Comparison of ENCODE assay signal across 14 mouse cellular contexts in genomic region chr11:88631084-88631931, GRCm38 (mm10).
A peak's percentile ranks its signal among the peaks of the same experiment; 100 is the strongest.
DNase-seq lines count a peak whose midpoint lies in the region; ATAC-seq and TF ChIP-seq lines count a peak whose summit lies in the region.
"Had no signal": no experiment of that assay in that cellular context is flagged by ENCODE, and none has a peak within 500 bp of the region (broad histone marks: within the 10 kb centered on the region; RNA-seq: fewer than 3 reads in every experiment).

No protein-coding gene starts in this region.

- no peak for TF ChIP-seq EP300 in lung, postnatal 0 days (IDR thresholded peaks at IDR 0.05)
- no peak for TF ChIP-seq EP300 in MEL (IDR thresholded peaks at IDR 0.05; ENCODE audit: low read depth in 1 of 2, low read length in 2 of 2)

- no peak overlapping the region for H3K9ac ChIP-seq in forebrain, embryonic 16.5 days (replicated peaks; ENCODE audit: low read depth, low read length)
- H3K9ac ChIP-seq in lung, postnatal 0 days (replicated peaks; ENCODE audit: low read depth), result no peak overlapping the region
- H3K9ac ChIP-seq in MEL (ENCODE audit: control insufficient read depth, low read depth, low read length, poor library complexity, severe bottlenecking), result no peak overlapping the region
- no peak overlapping the region for H3K9ac ChIP-seq in liver, embryonic 16.5 days (ENCODE audit: low read depth, low read length)
- H3K9ac ChIP-seq: embryonic facial prominence, embryonic 15.5 days had no signal

- intact Hi-C loops in gastrocnemius, postnatal 14 days (cut with DNase I; ENCODE audit: low total_unique reads), result no loop called here

- no peaks in the 10 kb centered on the region for H3K9me3 ChIP-seq in forebrain, embryonic 10.5 days
- no peaks in the 10 kb centered on the region for H3K9me3 ChIP-seq in forebrain, embryonic 16.5 days (ENCODE audit: control insufficient read depth, low read length)
- no peaks in the 10 kb centered on the region for H3K9me3 ChIP-seq in lung, postnatal 0 days (ENCODE audit: low read length)
- no peaks in the 10 kb centered on the region for H3K9me3 ChIP-seq in MEL (replicated peaks; ENCODE audit: insufficient read depth, low read length)
- no peaks in the 10 kb centered on the region for H3K9me3 ChIP-seq in liver, embryonic 16.5 days (replicated peaks; ENCODE audit: control insufficient read depth, low read length)
- H3K9me3 ChIP-seq: embryonic facial prominence, embryonic 15.5 days; limb, embryonic 10.5 days had no signal

- no peak for DNase-seq in forebrain, embryonic 10.5 days (ENCODE audit: extremely low spot score, low spot score)
- DNase-seq in lung, postnatal 0 days (ENCODE audit: low spot score), result peak; percentile 53
- no peak for DNase-seq in lung, adult 2 months
- DNase-seq in MEL (ENCODE audit: low read depth, low spot score), result peak; percentile 62
- DNase-seq in layer of hippocampus, adult 9-11 months, result no peak
- no peak for DNase-seq in gastrocnemius, postnatal 14 days
- DNase-seq: adrenal gland, adult 8-10 months; cerebellum, postnatal 25 days; lung, postnatal 10 days had no signal

- H3K4me1 ChIP-seq in forebrain, embryonic 10.5 days, result peaks cover 92% of the 10 kb centered on the region
- H3K4me1 ChIP-seq in forebrain, embryonic 16.5 days (replicated peaks; ENCODE audit: control insufficient read depth, insufficient read depth, low read length), result peaks cover 33% of the 10 kb centered on the region
- H3K4me1 ChIP-seq in lung, postnatal 0 days (ENCODE audit: insufficient read depth, low read depth, low read length), result peaks cover 14% of the 10 kb centered on the region; the same call in 1 of the 2 replicates
- H3K4me1 ChIP-seq in lung, adult 2 months (ENCODE audit: control insufficient read depth, insufficient read depth, low read length), result peaks cover 14% of the 10 kb centered on the region
- H3K4me1 ChIP-seq in MEL (ENCODE audit: control insufficient read depth in 1 of 2, insufficient read depth in 2 of 2, low read length in 2 of 2), result no peaks in the 10 kb centered on the region; a peak in 1 of 4 replicates
- H3K4me1 ChIP-seq in liver, embryonic 16.5 days (ENCODE audit: control insufficient read depth, low read depth, low read length), result peaks cover 12% of the 10 kb centered on the region

- no peaks in the 10 kb centered on the region for H3K27me3 ChIP-seq in forebrain, embryonic 10.5 days (ENCODE audit: poor library complexity, severe bottlenecking)
- no peaks in the 10 kb centered on the region for H3K27me3 ChIP-seq in forebrain, embryonic 16.5 days (replicated peaks; ENCODE audit: control insufficient read depth, insufficient read depth, low read length)
- no peaks in the 10 kb centered on the region for H3K27me3 ChIP-seq in lung, postnatal 0 days (replicated peaks; ENCODE audit: insufficient read depth, low read length)
- no peaks in the 10 kb centered on the region for H3K27me3 ChIP-seq in MEL (ENCODE audit: control insufficient read depth in 1 of 2, insufficient read depth in 2 of 2, low read length in 2 of 2)
- no peaks in the 10 kb centered on the region for H3K27me3 ChIP-seq in liver, embryonic 16.5 days (ENCODE audit: control insufficient read depth, insufficient read depth, low read depth, low read length)
- H3K27me3 ChIP-seq: embryonic facial prominence, embryonic 15.5 days had no signal

- TF ChIP-seq RAD21 in MEL (IDR thresholded peaks at IDR 0.05; ENCODE audit: low read depth, low read length), result no peak

- no peak overlapping the region for H3K4me2 ChIP-seq in forebrain, embryonic 16.5 days (ENCODE audit: low read length)
- H3K4me2 ChIP-seq in lung, postnatal 0 days (replicated peaks; ENCODE audit: low read depth, low read length), result no peak overlapping the region
- H3K4me2 ChIP-seq in liver, embryonic 16.5 days (ENCODE audit: low read depth, low read length), result 0 out of 2 replicates have a peak overlapping the region, but pooled peaks have one; percentile 10
- H3K4me2 ChIP-seq: embryonic facial prominence, embryonic 15.5 days; heart, embryonic 11.5 days had no signal

- H3K79me2 ChIP-seq in MEL (ENCODE audit: control insufficient read depth, insufficient read depth, low read length, poor library complexity), result no peaks in the 10 kb centered on the region

- H3K4me3 ChIP-seq in forebrain, embryonic 10.5 days, result no peak overlapping the region
- H3K4me3 ChIP-seq in forebrain, embryonic 16.5 days (replicated peaks; ENCODE audit: low read length), result no peak overlapping the region
- H3K4me3 ChIP-seq in lung, postnatal 0 days (ENCODE audit: low read depth, low read length), result no peak overlapping the region
- no peak overlapping the region for H3K4me3 ChIP-seq in lung, adult 2 months (replicated peaks; ENCODE audit: extremely low read depth, low read depth, low read length)
- H3K4me3 ChIP-seq in MEL (ENCODE audit: control insufficient read depth in 1 of 2, insufficient read depth in 1 of 2, low read depth in 2 of 2, low read length in 2 of 2), result no peak overlapping the region
- H3K4me3 ChIP-seq in liver, embryonic 16.5 days (ENCODE audit: low read depth, low read length), result no peak overlapping the region
- H3K4me3 ChIP-seq: embryonic facial prominence, embryonic 15.5 days; limb, embryonic 10.5 days had no signal

- TF ChIP-seq POLR2A in lung, adult 2 months (IDR thresholded peaks at IDR 0.05; ENCODE audit: borderline replicate concordance, extremely low read depth, low read depth, low read length), result no peak
- no peak for TF ChIP-seq POLR2A in MEL (IDR thresholded peaks at IDR 0.05; ENCODE audit: control insufficient read depth in 1 of 2, insufficient read depth in 1 of 2, low read depth in 1 of 2, low read length in 2 of 2, poor library complexity in 1 of 2)

- 80% methylated on average over 8 of the region's 8 CpGs for WGBS in forebrain, embryonic 10.5 days
- 68% methylated on average over 8 of the region's 8 CpGs for WGBS in forebrain, embryonic 16.5 days
- 69% methylated on average over 8 of the region's 8 CpGs for WGBS in lung, postnatal 0 days
- 79% methylated on average over 8 of the region's 8 CpGs for WGBS in lung, adult 2 months
- 66% methylated on average over 8 of the region's 8 CpGs for WGBS in liver, embryonic 16.5 days (ENCODE audit: insufficient replicate concordance)

- no peak for ATAC-seq in forebrain, embryonic 16.5 days
- ATAC-seq in lung, postnatal 0 days, result peak; percentile 34
- ATAC-seq in liver, embryonic 16.5 days (ENCODE audit: low read depth), result no peak

- peak overlapping the region; percentile 95 for H3K27ac ChIP-seq in forebrain, embryonic 10.5 days
- H3K27ac ChIP-seq in forebrain, embryonic 16.5 days (ENCODE audit: low read length), result no peak overlapping the region
- H3K27ac ChIP-seq in lung, postnatal 0 days (ENCODE audit: low read length), result no peak overlapping the region
- H3K27ac ChIP-seq in MEL (ENCODE audit: control insufficient read depth, low read depth, low read length), result no peak overlapping the region
- H3K27ac ChIP-seq in liver, embryonic 16.5 days (ENCODE audit: low read length), result no peak overlapping the region
- H3K27ac ChIP-seq: embryonic facial prominence, embryonic 15.5 days; limb, embryonic 10.5 days had no signal

- H3K36me3 ChIP-seq in forebrain, embryonic 10.5 days (replicated peaks), result peaks cover 61% of the 10 kb centered on the region
- no peaks in the 10 kb centered on the region for H3K36me3 ChIP-seq in forebrain, embryonic 16.5 days (ENCODE audit: control insufficient read depth, insufficient read depth)
- H3K36me3 ChIP-seq in lung, postnatal 0 days (ENCODE audit: insufficient read depth, low read length), result no peaks in the 10 kb centered on the region
- no peaks in the 10 kb centered on the region for H3K36me3 ChIP-seq in MEL (ENCODE audit: control insufficient read depth in 1 of 2, insufficient read depth in 2 of 2, low read length in 2 of 2)
- no peaks in the 10 kb centered on the region for H3K36me3 ChIP-seq in liver, embryonic 16.5 days (ENCODE audit: control insufficient read depth, insufficient read depth)
- H3K36me3 ChIP-seq: embryonic facial prominence, embryonic 15.5 days had no signal

- TF ChIP-seq CTCF in lung, postnatal 0 days (IDR thresholded peaks at IDR 0.05), result no peak
- TF ChIP-seq CTCF in lung, adult 2 months (IDR thresholded peaks at IDR 0.05; ENCODE audit: insufficient read depth, low read length), result no peak
- TF ChIP-seq CTCF in MEL (IDR thresholded peaks at IDR 0.05 in 2 of 3, conservative IDR thresholded peaks at IDR 0.05 in 1 of 3; ENCODE audit: control insufficient read depth in 1 of 3, insufficient read depth in 1 of 3, low read depth in 2 of 3, low read length in 3 of 3, poor library complexity in 1 of 3, severe bottlenecking in 1 of 3), result no peak

TF ChIP-seq in MEL, 35 proteins besides CTCF, POLR2A, EP300 and RAD21:
- no peak for TF ChIP-seq MEF2A (IDR thresholded peaks at IDR 0.05; ENCODE audit: extremely low read depth, insufficient replicate concordance, low read depth, low read length, poor library complexity, severe bottlenecking)
- peak; percentile 68 for TF ChIP-seq ZNF384 (IDR thresholded peaks at IDR 0.05; ENCODE audit: low read depth, low read length)

Comparison
In these comparisons a context has a peak if more than half of its experiments do, and no peak if none do; other contexts are left out.
1. DNase-seq: peak in lung, postnatal 0 days (single experiment) and MEL (single experiment); none in forebrain, embryonic 10.5 days (single experiment), lung, adult 2 months (single experiment), layer of hippocampus, adult 9-11 months (single experiment) and gastrocnemius, postnatal 14 days (single experiment).